Mouse (Mus musculus): ENCODE results near the gene Gabpa. TPM values are rescaled to one million over a fixed set of nuclear protein-coding genes. Genes with fewer than 3 reads are reported as not detected.

Gene Gabpa
- polyA plus RNA-seq, 1 experiment from 2014 or later = 32.0 TPM

DNA sequence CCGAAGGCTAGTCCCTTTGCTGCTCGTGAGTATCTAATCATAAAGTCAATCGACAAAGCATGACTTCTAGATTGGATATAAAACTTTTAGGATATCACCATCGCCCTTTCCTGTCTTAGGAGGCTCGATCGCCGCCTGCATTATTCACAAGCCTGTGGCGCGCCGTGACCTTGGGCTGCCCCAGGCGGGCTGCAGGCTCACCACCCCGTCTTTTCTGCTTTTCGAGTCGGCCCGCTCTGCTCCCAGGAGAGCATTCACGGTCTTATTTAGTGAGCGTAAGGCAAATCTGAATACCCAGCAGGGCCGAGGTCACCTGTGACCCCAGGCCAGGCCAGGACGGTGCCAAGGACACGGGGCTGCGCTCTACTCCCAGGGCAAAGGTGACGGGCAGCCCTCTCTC, 381 bp upstream of the Gabpa start:
- Histone ChIP-seq H3K4me2 (ENCODE audit: low read depth, low read length) (peak overlapping the region; percentile 82), H3K9ac (ENCODE audit: low read length) (peak overlapping the region; percentile 96), H3K4me3 (replicated peaks; ENCODE audit: low read length) (peak overlapping the region; percentile 85), H3K27me3 (ENCODE audit: control insufficient read depth, insufficient read depth, low read length) (no peaks in the 10 kb centered on the region), H3K36me3 (ENCODE audit: control insufficient read depth, insufficient read depth, low read length) (0 out of 2 replicates have a peak, but pooled peaks cover 16% of the 10 kb centered on the region), H3K27ac (ENCODE audit: low read length) (peak overlapping the region; percentile 99), H3K4me1 (ENCODE audit: control insufficient read depth, insufficient read depth, low read length) (peaks cover 21% of the 10 kb centered on the region), H3K9me3 (replicated peaks; ENCODE audit: control insufficient read depth, low read length) (no peaks in the 10 kb centered on the region)
- WGBS = under 1% methylated on average over 22 of the region's 22 CpGs
- ATAC-seq (ENCODE audit: insufficient read depth, low FRiP score) = no peak; the same call in 1 of the 2 replicates

DNA sequence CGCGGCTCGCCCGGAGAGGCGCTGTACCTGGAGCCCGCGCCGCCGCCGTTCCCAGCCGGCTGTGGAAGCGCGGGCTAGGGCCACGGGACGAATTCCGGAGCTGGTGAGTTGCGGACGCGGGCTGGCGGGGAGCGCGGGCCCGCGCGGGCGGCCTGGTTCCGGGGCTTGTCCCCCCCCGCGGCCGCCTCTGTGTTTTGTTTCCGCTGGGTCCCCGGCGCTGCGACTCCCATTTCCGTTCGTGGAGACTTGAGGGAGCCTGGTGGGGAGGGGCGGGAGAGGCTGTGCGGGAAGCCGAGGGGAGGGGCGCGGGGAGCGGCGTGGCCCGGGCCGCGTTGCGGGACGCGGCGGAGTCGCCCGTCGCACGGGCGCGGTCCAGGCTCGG, 707 bp downstream of the Gabpa start, which contains the start of gene Atp5j:
Gene Atp5j (minus strand): TSS at position 185 of the 382 bp plus-strand sequence.
- Histone ChIP-seq H3K9ac (ENCODE audit: low read length) (peak within 1 kb of the TSS; percentile 96), H3K27ac (ENCODE audit: low read length) (peak within 1 kb of the TSS; percentile 99), H3K4me2 (ENCODE audit: low read depth, low read length) (peak within 1 kb of the TSS; percentile 82), H3K36me3 (ENCODE audit: control insufficient read depth, insufficient read depth, low read length) (0 out of 2 replicates have a peak, but pooled peaks cover 13% of the 10 kb centered on the region), H3K9me3 (replicated peaks; ENCODE audit: control insufficient read depth, low read length) (no peaks in the 10 kb centered on the region), H3K4me1 (ENCODE audit: control insufficient read depth, insufficient read depth, low read length) (peaks cover 21% of the 10 kb centered on the region), H3K4me3 (replicated peaks; ENCODE audit: low read length) (peak within 1 kb of the TSS; percentile 85), H3K27me3 (ENCODE audit: control insufficient read depth, insufficient read depth, low read length) (no peaks in the 10 kb centered on the region)
- ATAC-seq (ENCODE audit: insufficient read depth, low FRiP score) = peak; percentile 55
- under 1% methylated on average over 50 of the region's 57 CpGs for WGBS

DNA sequence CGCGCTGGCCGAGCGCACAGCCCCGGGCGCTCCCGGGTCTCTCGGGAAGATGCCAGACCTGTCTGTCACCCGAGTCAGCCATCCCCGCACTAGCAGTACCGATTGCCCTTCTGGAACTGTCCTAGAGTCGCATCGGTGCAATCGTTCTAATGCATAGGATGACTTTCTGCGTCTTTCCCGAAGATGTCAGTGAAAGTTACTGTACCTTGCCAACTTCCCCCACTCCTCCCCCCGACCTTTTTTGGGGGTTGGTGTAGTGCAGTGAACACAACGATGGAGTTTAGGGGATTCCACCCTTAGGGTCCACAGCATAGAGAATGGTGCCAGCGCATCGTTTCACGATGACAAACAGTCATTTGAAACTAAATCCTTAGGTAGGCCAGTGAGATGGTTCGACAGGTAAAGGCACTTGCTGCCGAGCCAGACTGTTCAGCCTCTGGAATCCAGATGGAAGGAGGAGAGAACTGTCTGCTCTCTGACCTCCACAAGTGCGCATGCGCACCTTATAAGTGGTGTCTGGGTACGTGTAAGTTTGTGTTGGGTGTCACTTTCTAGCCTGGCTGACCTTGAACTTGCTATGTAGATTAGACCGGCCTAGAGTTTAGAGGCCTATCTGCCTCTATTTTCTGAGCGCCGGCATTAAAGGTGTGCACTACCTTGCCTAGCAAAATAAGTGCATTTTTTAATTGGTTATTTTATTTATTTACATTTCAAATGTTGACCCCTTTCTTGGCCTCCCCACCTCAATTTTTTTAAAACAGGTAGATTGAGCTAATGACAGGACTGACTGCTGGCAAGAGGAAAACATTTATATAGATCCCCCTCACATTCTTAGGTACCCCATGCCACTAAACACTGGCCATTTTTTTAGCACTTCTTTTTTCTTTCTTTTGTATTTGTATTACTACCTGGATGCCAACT, 1.4 kb downstream of the Gabpa start:
- H3K4me1 ChIP-seq (ENCODE audit: control insufficient read depth, insufficient read depth, low read length) = peaks cover 21% of the 10 kb centered on the region
- H3K27ac ChIP-seq (ENCODE audit: low read length) = peak overlapping the region; percentile 99
- peak overlapping the region; percentile 82 for H3K4me2 ChIP-seq (ENCODE audit: low read depth, low read length)
- 5% methylated on average over 29 of the region's 29 CpGs for WGBS
- peak overlapping the region; percentile 85 for H3K4me3 ChIP-seq (replicated peaks; ENCODE audit: low read length)
- H3K9me3 ChIP-seq (replicated peaks; ENCODE audit: control insufficient read depth, low read length) = no peaks in the 10 kb centered on the region
- peak overlapping the region; percentile 96 for H3K9ac ChIP-seq (ENCODE audit: low read length)
- ATAC-seq (ENCODE audit: insufficient read depth, low FRiP score) = no peak
- H3K27me3 ChIP-seq (ENCODE audit: control insufficient read depth, insufficient read depth, low read length) = no peaks in the 10 kb centered on the region
- H3K36me3 ChIP-seq (ENCODE audit: control insufficient read depth, insufficient read depth, low read length) = 0 out of 2 replicates have a peak, but pooled peaks cover 9% of the 10 kb centered on the region

DNA sequence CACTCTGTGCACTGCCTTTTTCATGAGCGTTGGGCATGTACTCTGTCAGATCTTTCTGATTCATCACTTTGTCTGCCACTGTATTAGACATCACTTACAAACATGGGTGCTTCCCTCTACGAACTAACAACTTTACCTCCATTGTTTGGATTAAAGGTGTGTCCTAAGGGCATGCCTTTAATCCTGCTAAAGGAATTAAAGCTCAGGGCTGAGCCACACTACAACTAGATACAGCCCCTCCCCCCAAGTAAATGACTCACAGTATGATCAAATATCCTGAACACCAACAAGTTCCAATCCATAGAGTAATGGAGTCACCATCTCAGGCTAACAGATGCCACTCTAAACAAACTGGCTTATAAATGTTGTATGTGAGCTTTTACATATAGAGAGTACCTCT, 3.9 kb downstream of the Gabpa start:
- no peaks in the 10 kb centered on the region for H3K9me3 ChIP-seq (replicated peaks; ENCODE audit: control insufficient read depth, low read length)
- peaks cover 14% of the 10 kb centered on the region for H3K4me1 ChIP-seq (ENCODE audit: control insufficient read depth, insufficient read depth, low read length)
- no peaks in the 10 kb centered on the region for H3K27me3 ChIP-seq (ENCODE audit: control insufficient read depth, insufficient read depth, low read length)

GRCm38 (mm10) chr16:84853492-84853891, 18.8 kb downstream of the Gabpa start:
- no peak for ATAC-seq (ENCODE audit: insufficient read depth, low FRiP score)
- Histone ChIP-seq H3K4me3 (replicated peaks; ENCODE audit: low read length) (no peak overlapping the region), H3K27ac (ENCODE audit: low read length) (no peak overlapping the region), H3K9ac (ENCODE audit: low read length) (no peak overlapping the region), H3K36me3 (ENCODE audit: control insufficient read depth, insufficient read depth, low read length) (peaks cover 12% of the 10 kb centered on the region; the same call in 1 of the 2 replicates), H3K27me3 (ENCODE audit: control insufficient read depth, insufficient read depth, low read length) (no peaks in the 10 kb centered on the region), H3K9me3 (replicated peaks; ENCODE audit: control insufficient read depth, low read length) (no peaks in the 10 kb centered on the region), H3K4me1 (ENCODE audit: control insufficient read depth, insufficient read depth, low read length) (no peaks in the 10 kb centered on the region), H3K4me2 (ENCODE audit: low read depth, low read length) (no peak overlapping the region)
- 89% methylated on average over 6 of the region's 6 CpGs for WGBS

More for the DNA sequence above, 3.9 kb downstream of the Gabpa start:
- Histone ChIP-seq H3K4me2 (ENCODE audit: low read depth, low read length) (no peak overlapping the region), H3K4me3 (replicated peaks; ENCODE audit: low read length) (no peak overlapping the region), H3K36me3 (ENCODE audit: control insufficient read depth, insufficient read depth, low read length) (0 out of 2 replicates have a peak, but pooled peaks cover 6% of the 10 kb centered on the region), H3K27ac (ENCODE audit: low read length) (no peak overlapping the region; the same call in 1 of the 2 replicates), H3K9ac (ENCODE audit: low read length) (no peak overlapping the region)
- no peak for ATAC-seq (ENCODE audit: insufficient read depth, low FRiP score)
- WGBS = 63% methylated on average over 2 of the region's 2 CpGs

- Histone ChIP-seq H3K27ac (ENCODE audit: low read length) (no peak overlapping the region), H3K4me3 (replicated peaks; ENCODE audit: low read length) (no peak overlapping the region), H3K9me3 (replicated peaks; ENCODE audit: control insufficient read depth, low read length) (no peaks in the 10 kb centered on the region), H3K4me1 (ENCODE audit: control insufficient read depth, insufficient read depth, low read length) (no peaks in the 10 kb centered on the region), H3K4me2 (ENCODE audit: low read depth, low read length) (no peak overlapping the region), H3K9ac (ENCODE audit: low read length) (no peak overlapping the region), H3K36me3 (ENCODE audit: control insufficient read depth, insufficient read depth, low read length) (0 out of 2 replicates have a peak, but pooled peaks cover 3% of the 10 kb centered on the region), H3K27me3 (ENCODE audit: control insufficient read depth, insufficient read depth, low read length) (no peaks in the 10 kb centered on the region)
- 80% methylated on average over 8 of the region's 8 CpGs for WGBS
- ATAC-seq (ENCODE audit: insufficient read depth, low FRiP score) = no peak
These were observed 29.9 kb downstream of the Gabpa start for GRCm38 (mm10) chr16:84864656-84865055.

GRCm38 (mm10) chr16:84873805-84874204, 39.1 kb downstream of the Gabpa start:
- H3K36me3 ChIP-seq (ENCODE audit: control insufficient read depth, insufficient read depth, low read length) = no peaks in the 10 kb centered on the region
- H3K9me3 ChIP-seq (replicated peaks; ENCODE audit: control insufficient read depth, low read length) = no peaks in the 10 kb centered on the region
- H3K9ac ChIP-seq (ENCODE audit: low read length) = no peak overlapping the region
- ATAC-seq (ENCODE audit: insufficient read depth, low FRiP score) = no peak
- WGBS = 82% methylated on average over 8 of the region's 8 CpGs
- no peak overlapping the region for H3K27ac ChIP-seq (ENCODE audit: low read length)
- no peaks in the 10 kb centered on the region for H3K27me3 ChIP-seq (ENCODE audit: control insufficient read depth, insufficient read depth, low read length)
- H3K4me1 ChIP-seq (ENCODE audit: control insufficient read depth, insufficient read depth, low read length) = no peaks in the 10 kb centered on the region
- no peak overlapping the region for H3K4me2 ChIP-seq (ENCODE audit: low read depth, low read length)
- H3K4me3 ChIP-seq (replicated peaks; ENCODE audit: low read length) = no peak overlapping the region

DNA sequence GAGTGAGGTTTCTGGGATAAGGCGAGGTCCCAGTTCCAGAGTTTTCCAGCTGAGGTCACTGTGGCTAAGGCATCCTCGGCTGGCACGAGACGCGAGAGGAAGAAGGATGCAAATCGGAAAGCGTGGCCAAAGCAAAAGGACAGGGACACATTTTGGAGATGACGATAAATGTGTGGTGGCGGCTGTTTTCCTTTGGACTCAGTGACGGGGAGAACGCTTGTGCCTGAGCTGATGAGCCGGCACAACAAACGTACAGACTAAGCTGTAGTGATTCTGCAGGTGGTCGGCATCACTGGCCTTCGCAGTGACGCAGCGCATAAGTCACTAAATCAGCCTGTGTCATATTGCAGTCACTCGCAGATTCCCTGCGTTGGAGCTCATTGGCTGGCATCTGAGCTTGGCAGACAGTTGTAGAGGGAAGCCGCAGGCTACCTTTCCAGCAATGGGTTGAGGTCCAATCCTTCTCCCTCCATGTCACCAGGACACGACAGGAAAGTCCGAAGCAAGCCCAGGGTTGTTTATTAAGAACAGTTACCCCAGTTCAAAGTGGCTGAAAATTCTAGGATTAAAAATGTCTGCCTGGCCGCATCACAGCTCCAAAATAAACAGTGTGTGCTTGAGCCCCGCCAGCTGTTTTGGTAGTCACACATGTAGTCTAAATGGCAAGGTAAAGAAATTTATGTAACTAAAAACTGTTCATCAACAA, 40.4 kb downstream of the Gabpa start:
- H3K4me1 ChIP-seq (ENCODE audit: control insufficient read depth, insufficient read depth, low read length) = no peaks in the 10 kb centered on the region
- H3K9me3 ChIP-seq (replicated peaks; ENCODE audit: control insufficient read depth, low read length) = no peaks in the 10 kb centered on the region
- peak overlapping the region; percentile 61 for H3K4me2 ChIP-seq (ENCODE audit: low read depth, low read length)
- ATAC-seq (ENCODE audit: insufficient read depth, low FRiP score) = 0 out of 2 replicates have a peak, but pooled peaks have one; percentile 25
- H3K36me3 ChIP-seq (ENCODE audit: control insufficient read depth, insufficient read depth, low read length) = no peaks in the 10 kb centered on the region
- peak overlapping the region; percentile 32 for H3K4me3 ChIP-seq (replicated peaks; ENCODE audit: low read length)
- H3K27me3 ChIP-seq (ENCODE audit: control insufficient read depth, insufficient read depth, low read length) = no peaks in the 10 kb centered on the region
- H3K9ac ChIP-seq (ENCODE audit: low read length) = peak overlapping the region; percentile 16; the same call in 1 of the 2 replicates
- 39% methylated on average over 24 of the region's 24 CpGs for WGBS
- no peak overlapping the region for H3K27ac ChIP-seq (ENCODE audit: low read length)

DNA sequence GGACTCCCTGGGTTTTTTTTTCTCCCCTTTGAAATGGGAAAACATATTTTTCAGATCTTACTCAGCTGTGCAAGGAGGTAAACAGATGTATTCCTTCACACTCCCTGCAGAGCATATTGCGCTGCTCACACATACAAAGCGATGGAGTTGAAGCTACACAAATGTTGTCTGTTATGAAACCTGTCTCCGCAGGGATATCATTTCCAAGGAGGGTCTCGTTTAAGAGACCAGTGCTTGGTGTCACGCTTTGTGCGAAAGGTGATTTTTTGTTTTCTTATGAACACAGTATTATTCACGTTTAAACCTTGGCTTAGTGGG, 41.0 kb downstream of the Gabpa start:
- no peak overlapping the region for H3K27ac ChIP-seq (ENCODE audit: low read length)
- no peaks in the 10 kb centered on the region for H3K4me1 ChIP-seq (ENCODE audit: control insufficient read depth, insufficient read depth, low read length)
- peak overlapping the region; percentile 32; the same call in 1 of the 2 replicates for H3K4me3 ChIP-seq (replicated peaks; ENCODE audit: low read length)
- no peak overlapping the region for H3K9ac ChIP-seq (ENCODE audit: low read length)
- WGBS = 53% methylated on average over 7 of the region's 7 CpGs
- 0 out of 2 replicates have a peak, but pooled peaks have one; percentile 60 for ATAC-seq (ENCODE audit: insufficient read depth, low FRiP score)
- no peaks in the 10 kb centered on the region for H3K36me3 ChIP-seq (ENCODE audit: control insufficient read depth, insufficient read depth, low read length)
- no peaks in the 10 kb centered on the region for H3K27me3 ChIP-seq (ENCODE audit: control insufficient read depth, insufficient read depth, low read length)
- peak overlapping the region; percentile 61 for H3K4me2 ChIP-seq (ENCODE audit: low read depth, low read length)
- no peaks in the 10 kb centered on the region for H3K9me3 ChIP-seq (replicated peaks; ENCODE audit: control insufficient read depth, low read length)
